8 mouse cellular contexts compared by ENCODE assay signal in genomic region chr9:34029503-34030169, GRCm38 (mm10).
A peak's percentile ranks its signal among the peaks of the same experiment; 100 is the strongest.
DNase-seq lines count a peak whose midpoint lies in the region; ATAC-seq and TF ChIP-seq lines count a peak whose summit lies in the region.
"Had no signal": no experiment of that assay in that cellular context is flagged by ENCODE, and none has a peak within 500 bp of the region (broad histone marks: within the 10 kb centered on the region; RNA-seq: fewer than 3 reads in every experiment).

No protein-coding gene starts in this region.

- H3K4me1 ChIP-seq in hindbrain, embryonic 15.5 days (replicated peaks): no peaks in the 10 kb centered on the region; the same call in 1 of the 2 replicates
- H3K4me1 ChIP-seq in midbrain, embryonic 12.5 days: peaks cover 11% of the 10 kb centered on the region

- 40% methylated on average over 10 of the region's 10 CpGs for WGBS in hindbrain, embryonic 15.5 days
- WGBS in midbrain, embryonic 12.5 days: 45% methylated on average over 10 of the region's 10 CpGs

- H3K4me2 ChIP-seq in hindbrain, embryonic 15.5 days: no peak overlapping the region
- H3K4me2 ChIP-seq in midbrain, embryonic 12.5 days (replicated peaks): no peak overlapping the region
- H3K4me2 ChIP-seq: embryonic facial prominence, embryonic 15.5 days had no signal

- in situ Hi-C loops in Patski (cut with MboI; ENCODE audit: low pct_unique_long_range_greater_than_20kb): loop anchor here (25.0 kb wide), 1 partner anchor 767 kb away; no protein-coding TSS in a partner anchor

- H3K36me3 ChIP-seq in hindbrain, embryonic 15.5 days: no peaks in the 10 kb centered on the region
- H3K36me3 ChIP-seq in midbrain, embryonic 12.5 days: no peaks in the 10 kb centered on the region
- H3K36me3 ChIP-seq: embryonic facial prominence, embryonic 15.5 days had no signal

- POLR2A ChIA-PET in Patski (lab: Charles Lee): no interaction called here

- no peaks in the 10 kb centered on the region for H3K9me3 ChIP-seq in hindbrain, embryonic 15.5 days
- H3K9me3 ChIP-seq in midbrain, embryonic 12.5 days: no peaks in the 10 kb centered on the region
- H3K9me3 ChIP-seq: embryonic facial prominence, embryonic 15.5 days had no signal

- TF ChIP-seq CTCF in Patski (IDR thresholded peaks at IDR 0.05): no peak

- DNase-seq in Patski (ENCODE audit: low read depth, low spot score): peak; percentile 22
- peak; percentile 71 for DNase-seq in embryo, embryonic 11 days
- DNase-seq in urinary bladder, adult 2 months (ENCODE audit: low spot score): no peak
- DNase-seq in ovary, postnatal 36 days (ENCODE audit: low spot score): no peak
- DNase-seq in spleen, postnatal 10 days (ENCODE audit: low spot score in 2 of 2): no peak

- H3K4me3 ChIP-seq in hindbrain, embryonic 15.5 days: no peak overlapping the region
- H3K4me3 ChIP-seq in midbrain, embryonic 12.5 days: no peak overlapping the region
- H3K4me3 ChIP-seq: embryonic facial prominence, embryonic 15.5 days had no signal

- ATAC-seq in Patski: peak; percentile 87
- peak; percentile 54; the same call in 1 of the 2 replicates for ATAC-seq in hindbrain, embryonic 15.5 days (ENCODE audit: low FRiP score, low read depth)
- ATAC-seq in midbrain, embryonic 12.5 days (ENCODE audit: low FRiP score, low read depth): peak; percentile 81

- no peak overlapping the region for H3K9ac ChIP-seq in hindbrain, embryonic 15.5 days
- H3K9ac ChIP-seq in midbrain, embryonic 12.5 days (replicated peaks): no peak overlapping the region
- H3K9ac ChIP-seq: embryonic facial prominence, embryonic 15.5 days had no signal

- CTCF ChIA-PET in Patski (lab: Charles Lee): interaction anchor here (1.2 kb wide), 1 partner anchor 25 kb away, joined by 3 read pairs; no protein-coding TSS in a partner anchor

- no peak overlapping the region for H3K27ac ChIP-seq in hindbrain, embryonic 15.5 days (replicated peaks)
- no peak overlapping the region for H3K27ac ChIP-seq in midbrain, embryonic 12.5 days (replicated peaks)
- H3K27ac ChIP-seq: embryonic facial prominence, embryonic 15.5 days had no signal

- no peaks in the 10 kb centered on the region for H3K27me3 ChIP-seq in Patski
- H3K27me3 ChIP-seq in hindbrain, embryonic 15.5 days: no peaks in the 10 kb centered on the region
- no peaks in the 10 kb centered on the region for H3K27me3 ChIP-seq in midbrain, embryonic 12.5 days
- H3K27me3 ChIP-seq: embryonic facial prominence, embryonic 15.5 days had no signal

Comparison
In these comparisons a context has a peak if more than half of its experiments do, and no peak if none do; other contexts are left out.
1. DNase-seq: peak in Patski (single experiment) and embryo, embryonic 11 days (single experiment); none in urinary bladder, adult 2 months (single experiment), ovary, postnatal 36 days (single experiment) and spleen, postnatal 10 days (0 of 2).
2. Peak in every context shown above with its lines, with median percentiles within 50 percentile points of each other: ATAC-seq.